Mouse (Mus musculus): ENCODE results near the gene Fgfr2.

DNA sequence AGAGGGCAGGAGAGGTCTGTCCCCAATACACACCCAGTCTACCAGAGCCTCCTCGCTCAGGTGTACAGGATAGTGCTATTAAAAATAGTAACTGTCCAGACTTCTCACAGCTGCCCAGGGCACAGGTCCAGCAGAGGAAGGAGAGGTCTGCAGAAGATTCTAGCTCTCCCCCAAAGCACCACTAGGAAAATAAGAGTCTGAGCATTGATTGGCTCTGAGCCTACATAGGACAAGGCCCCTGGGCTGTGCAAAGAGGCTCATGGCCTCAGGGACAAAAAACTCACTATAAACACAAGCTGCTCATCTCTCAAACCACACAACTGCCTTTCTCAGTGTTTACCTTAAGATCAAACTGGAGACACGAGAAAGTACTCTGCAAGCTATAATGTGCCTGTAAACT lies 679.4 kb downstream of the Fgfr2 start:
- TF ChIP-seq EP300 (IDR thresholded peaks at IDR 0.05; ENCODE audit: low read depth) (no peak), CTCF (IDR thresholded peaks at IDR 0.05; ENCODE audit: low read depth) (no peak)

All from liver, postnatal 0 days (tissue).